Mouse (Mus musculus) lung, postnatal 0 days (tissue): ENCODE data around the gene Otogl. TPM values are rescaled to one million over a fixed set of nuclear protein-coding genes. Genes with fewer than 3 reads are reported as not detected.

ENCODE experiments used
- ATAC-seq: fragments of 200-750 bp; cut with Nextera tagmentation; 2 replicates; pipeline ENCODE4 v1.8.0; 2017; ENCODE audit warnings: moderate library complexity
- DNase-seq: peaks from one replicate; pipeline ENCODE4 v3.0.0-alpha.2; 2016; ENCODE audit warnings: low spot score
- H3K27ac ChIP-seq: fragments of 300-500 bp; sonication (generic); 2 replicates; pipeline ENCODE4 v1.5.1; 2014; ENCODE audit warnings: antibody characterized with exemption, mild to moderate bottlenecking, low read length, mixed read lengths
- H3K27me3 ChIP-seq: fragments of 300-500 bp; sonication (generic); replicated peaks from 2 replicates; pipeline ENCODE4 v1.6.1; 2014; ENCODE audit warnings: low read length, mixed read lengths; ENCODE audit not compliant: insufficient read depth
- H3K36me3 ChIP-seq: fragments of 300-500 bp; sonication (generic); 2 replicates; pipeline ENCODE4 v1.6.1; 2014; ENCODE audit warnings: low read length, mixed read lengths; ENCODE audit not compliant: insufficient read depth
- H3K4me1 ChIP-seq: fragments of 300-500 bp; sonication (generic); 2 replicates; pipeline ENCODE4 v1.6.1; 2014; ENCODE audit warnings: antibody characterized with exemption, low read depth, low read length, mixed read lengths; ENCODE audit not compliant: insufficient read depth
- H3K4me2 ChIP-seq: fragments of 300-500 bp; sonication (generic); replicated peaks from 2 replicates; pipeline ENCODE4 v1.6.1; 2014; ENCODE audit warnings: low read depth, mild to moderate bottlenecking, low read length, moderate library complexity, mixed read lengths
- H3K4me3 ChIP-seq: fragments of 300-500 bp; sonication (generic); 2 replicates; pipeline ENCODE4 v1.5.1; 2014; ENCODE audit warnings: low read depth, low read length
- H3K9ac ChIP-seq: fragments of 300-500 bp; sonication (generic); replicated peaks from 2 replicates; pipeline ENCODE4 v1.6.1; 2014; ENCODE audit warnings: low read depth, mild to moderate bottlenecking
- H3K9me3 ChIP-seq: fragments of 300-500 bp; sonication (generic); 2 replicates; pipeline ENCODE4 v1.6.1; 2016; ENCODE audit warnings: low read length, mixed read lengths
- CTCF ChIP-seq: IDR thresholded peaks from 2 replicates; pipeline ENCODE4 v1.5.1; 2016; ENCODE audit warnings: antibody characterized with exemption, mild to moderate bottlenecking
- EP300 ChIP-seq: IDR thresholded peaks from 2 replicates; pipeline ENCODE4 v1.6.1; 2016; ENCODE audit warnings: antibody characterized with exemption, mild to moderate bottlenecking, control low read depth
- whole genome bisulfite sequencing: fragments of 180-500 bp; shearing (Covaris S2); extraction: QIAGEN DNeasy Blood & Tissue Kit; methylation state at CpG from one replicate; pipeline ENCODE4 v1.1.7; 2014; 5-methylcytosine and 5-hydroxymethylcytosine counted together
- polyA plus RNA-seq: library from polyadenylated mRNA; unstranded; fragments of >200 nt; fragmentation: Nextera tagmentation; extraction: Ambion mirVana; gene quantifications from 2 replicates; pipeline ENCODE4 v1.2.1, GENCODE M21; 2015

Gene Otogl
- polyA plus RNA-seq: 0.01 and 0.02 TPM in 2 replicates

GRCm38 (mm10) chr10:107912084-107912573 lies at the start of gene Otogl:
TSS of gene Otogl (minus strand) at chr10:107912134.
- 58% methylated on average over 7 of the region's 7 CpGs for WGBS

GRCm38 (mm10) chr10:107956588-107956987 lies 44.7 kb upstream of the Otogl start:
- no peaks in the 10 kb centered on the region for H3K36me3 ChIP-seq
- H3K4me3 ChIP-seq: no peak overlapping the region
- no peak overlapping the region for H3K27ac ChIP-seq
- no peak overlapping the region for H3K9ac ChIP-seq
- WGBS: 56% methylated on average over 5 of the region's 5 CpGs
- TF ChIP-seq EP300: no peak
- TF ChIP-seq CTCF: no peak
- H3K27me3 ChIP-seq: no peaks in the 10 kb centered on the region
- DNase-seq (no peak), ATAC-seq (no peak)
- no peak overlapping the region for H3K4me2 ChIP-seq
- no peaks in the 10 kb centered on the region for H3K4me1 ChIP-seq
- H3K9me3 ChIP-seq: no peaks in the 10 kb centered on the region

More at GRCm38 (mm10) chr10:107912084-107912573, at the start of gene Otogl:
- H3K4me3 ChIP-seq: no peak within 1 kb of the TSS
- no peaks in the 10 kb centered on the region for H3K27me3 ChIP-seq
- ATAC-seq (no peak), DNase-seq (no peak)
- H3K27ac ChIP-seq: no peak within 1 kb of the TSS
- H3K36me3 ChIP-seq: no peaks in the 10 kb centered on the region
- H3K9me3 ChIP-seq: no peaks in the 10 kb centered on the region
- TF ChIP-seq CTCF: no peak
- TF ChIP-seq EP300: no peak
- no peak within 1 kb of the TSS for H3K9ac ChIP-seq
- no peaks in the 10 kb centered on the region for H3K4me1 ChIP-seq
- H3K4me2 ChIP-seq: no peak within 1 kb of the TSS

GRCm38 (mm10) chr10:107954444-107954843 lies 42.5 kb upstream of the Otogl start:
- 72% methylated on average over 6 of the region's 6 CpGs for WGBS
- Histone ChIP-seq H3K36me3 (no peaks in the 10 kb centered on the region), H3K27ac (no peak overlapping the region), H3K4me3 (no peak overlapping the region), H3K4me2 (no peak overlapping the region), H3K9me3 (no peaks in the 10 kb centered on the region), H3K4me1 (no peaks in the 10 kb centered on the region), H3K9ac (no peak overlapping the region), H3K27me3 (no peaks in the 10 kb centered on the region)
- no peak for ATAC-seq
- peak; percentile 16 for DNase-seq
- TF ChIP-seq CTCF (no peak), EP300 (peak; percentile 40; the same call in 1 of the 2 replicates)

GRCm38 (mm10) chr10:107951596-107951995 lies 39.7 kb upstream of the Otogl start:
- WGBS: 87% methylated on average over 6 of the region's 6 CpGs

GRCm38 (mm10) chr10:107949945-107950344 lies 38.0 kb upstream of the Otogl start:
- no peak for ATAC-seq
- no peak overlapping the region for H3K4me3 ChIP-seq
- H3K4me2 ChIP-seq: no peak overlapping the region
- WGBS: 90% methylated on average over 5 of the region's 5 CpGs
- no peak overlapping the region for H3K9ac ChIP-seq
- no peak for TF ChIP-seq EP300
- peak; percentile 11; the same call in 1 of the 2 replicates for TF ChIP-seq CTCF
- no peaks in the 10 kb centered on the region for H3K4me1 ChIP-seq
- no peak for DNase-seq
- no peak overlapping the region for H3K27ac ChIP-seq
- H3K36me3 ChIP-seq: no peaks in the 10 kb centered on the region
- H3K9me3 ChIP-seq: no peaks in the 10 kb centered on the region
- no peaks in the 10 kb centered on the region for H3K27me3 ChIP-seq

More at GRCm38 (mm10) chr10:107951596-107951995, 39.7 kb upstream of the Otogl start:
- no peak overlapping the region for H3K27ac ChIP-seq
- H3K36me3 ChIP-seq: no peaks in the 10 kb centered on the region
- ATAC-seq (no peak), DNase-seq (no peak)
- TF ChIP-seq EP300: no peak
- no peak for TF ChIP-seq CTCF
- no peaks in the 10 kb centered on the region for H3K4me1 ChIP-seq
- H3K4me3 ChIP-seq: no peak overlapping the region
- H3K9ac ChIP-seq: no peak overlapping the region
- no peak overlapping the region for H3K4me2 ChIP-seq
- H3K9me3 ChIP-seq: no peaks in the 10 kb centered on the region
- no peaks in the 10 kb centered on the region for H3K27me3 ChIP-seq

GRCm38 (mm10) chr10:107948647-107949046 lies 36.7 kb upstream of the Otogl start:
- H3K27me3 ChIP-seq: no peaks in the 10 kb centered on the region
- no peak overlapping the region for H3K9ac ChIP-seq
- no peaks in the 10 kb centered on the region for H3K9me3 ChIP-seq
- H3K36me3 ChIP-seq: no peaks in the 10 kb centered on the region
- DNase-seq (no peak), ATAC-seq (no peak)
- H3K4me2 ChIP-seq: no peak overlapping the region
- H3K4me1 ChIP-seq: no peaks in the 10 kb centered on the region
- TF ChIP-seq EP300: no peak
- TF ChIP-seq CTCF: no peak
- H3K27ac ChIP-seq: no peak overlapping the region
- WGBS: 46% methylated on average over 8 of the region's 8 CpGs
- H3K4me3 ChIP-seq: no peak overlapping the region

- Histone ChIP-seq H3K9ac (no peak overlapping the region), H3K36me3 (no peaks in the 10 kb centered on the region), H3K27me3 (no peaks in the 10 kb centered on the region), H3K4me2 (no peak overlapping the region), H3K4me3 (no peak overlapping the region), H3K4me1 (no peaks in the 10 kb centered on the region), H3K27ac (no peak overlapping the region), H3K9me3 (no peaks in the 10 kb centered on the region)
- WGBS: 47% methylated on average over 1 of the region's 1 CpGs
- no peak for TF ChIP-seq CTCF
- TF ChIP-seq EP300: no peak
- no peak for DNase-seq
- no peak for ATAC-seq
Measured at GRCm38 (mm10) chr10:107948038-107948437, 36.1 kb upstream of the Otogl start.
